Mouse (Mus musculus) testis, adult 2 months (tissue): ENCODE data around the gene Inhbc.

ENCODE experiments used
- CTCF ChIP-seq: fragments of 200-500 bp; IDR thresholded peaks from 2 replicates; pipeline ENCODE4 v1.5.1; 2012; ENCODE audit warnings: low read depth, mild to moderate bottlenecking, inconsistent platforms, low read length, moderate library complexity; ENCODE audit not compliant: control insufficient read depth, insufficient read depth, insufficient replicate concordance
- POLR2A ChIP-seq: fragments of 200-500 bp; IDR thresholded peaks from 2 replicates; pipeline ENCODE4 v1.6.1; 2012; ENCODE audit warnings: low read depth, mild to moderate bottlenecking, inconsistent platforms, low read length, moderate library complexity; ENCODE audit not compliant: control insufficient read depth

GRCm38 (mm10) chr10:127407391-127407790, 37.2 kb upstream of the Inhbc start:
- TF ChIP-seq CTCF (no peak), POLR2A (no peak)
